Mouse (Mus musculus) myocyte (in vitro differentiated cells): Measurements from ENCODE around the gene Cpt2.

Source experiments
- MAX ChIP-seq: IDR thresholded peaks from one replicate; pipeline ENCODE4 v1.6.1; 2011; ENCODE audit warnings: low read depth, mild to moderate bottlenecking, control low read depth
- MYOG ChIP-seq, 3 experiments: IDR thresholded peaks; one replicate each; pipeline ENCODE4 v1.6.1; 2011; ENCODE audit warnings: control low read depth in 2 of 3, low read depth in 2 of 3, mild to moderate bottlenecking in 2 of 3; ENCODE audit not compliant: insufficient read length in 2 of 3, control insufficient read depth in 1 of 3, insufficient read depth in 1 of 3
- POLR2A ChIP-seq: IDR thresholded peaks from one replicate; pipeline ENCODE4 v1.6.1; 2011; ENCODE audit warnings: low read depth, mild to moderate bottlenecking, control low read depth, moderate library complexity; ENCODE audit not compliant: insufficient read length
- POLR2AphosphoS2 ChIP-seq: IDR thresholded peaks from one replicate; pipeline ENCODE4 v1.6.1; 2011; ENCODE audit warnings: low read depth, control low read depth; ENCODE audit not compliant: insufficient read length
- REST ChIP-seq: IDR thresholded peaks from one replicate; pipeline ENCODE4 v1.6.1; 2011; ENCODE audit warnings: mild to moderate bottlenecking, control low read depth, moderate library complexity; ENCODE audit not compliant: insufficient read depth, insufficient read length
- SRF ChIP-seq: IDR thresholded peaks from one replicate; pipeline ENCODE4 v1.6.1; 2011; ENCODE audit warnings: low read depth; ENCODE audit not compliant: control insufficient read depth, insufficient read length
- TCF12 ChIP-seq: IDR thresholded peaks from one replicate; pipeline ENCODE4 v1.6.1; 2011; ENCODE audit warnings: mild to moderate bottlenecking, control low read depth; ENCODE audit not compliant: poor library complexity, insufficient read depth, severe bottlenecking
- TCF3 ChIP-seq: IDR thresholded peaks from one replicate; pipeline ENCODE4 v1.6.1; 2011; ENCODE audit warnings: low read depth, control low read depth; ENCODE audit not compliant: insufficient read length
- USF1 ChIP-seq: IDR thresholded peaks from one replicate; pipeline ENCODE4 v1.6.1; 2011; ENCODE audit warnings: low read depth, mild to moderate bottlenecking, control low read depth, moderate library complexity

- TF ChIP-seq POLR2A (no peak), USF1 (no peak), MAX (no peak), TCF3 (no peak), MYOG (IDR thresholded peaks at IDR 0.05; ENCODE audit: control insufficient read depth in 1 of 3, insufficient read depth in 1 of 3, insufficient read length in 2 of 3, low read depth in 2 of 3) (no peak), TCF12 (no peak), SRF (no peak), REST (no peak), POLR2AphosphoS2 (no peak)
Observed at GRCm38 (mm10) chr4:107955691-107956090, 32.3 kb upstream of the Cpt2 start.
